ENCODE assay signal across 18 mouse cellular contexts in genomic region chr15:77054611-77055175, GRCm38 (mm10). TPM values are rescaled to one million over a fixed set of nuclear protein-coding genes. Genes with fewer than 3 reads are reported as not detected.
DNase-seq lines count a peak whose midpoint lies in the region; ATAC-seq and TF ChIP-seq lines count a peak whose summit lies in the region.
"Had no signal": no experiment of that assay in that cellular context is flagged by ENCODE, and none has a peak within 500 bp of the region (broad histone marks: within the 10 kb centered on the region; RNA-seq: fewer than 3 reads in every experiment).

No protein-coding gene starts in this region.

- TF ChIP-seq POLR2A in kidney, adult 2 months (IDR thresholded peaks at IDR 0.05; ENCODE audit: low read depth, low read length): no peak

- no peak overlapping the region for H3K4me3 ChIP-seq in forebrain, embryonic 14.5 days (ENCODE audit: low read depth, low read length)
- no peak overlapping the region for H3K4me3 ChIP-seq in forebrain, embryonic 13.5 days
- no peak overlapping the region for H3K4me3 ChIP-seq in kidney, adult 2 months (ENCODE audit: insufficient read depth, low read depth, low read length)
- H3K4me3 ChIP-seq in intestine, embryonic 15.5 days (replicated peaks): no peak overlapping the region
- H3K4me3 ChIP-seq: erythroblast, embryonic 14.5 days; limb, embryonic 12.5 days; neural tube, embryonic 12.5 days had no signal

- H3K4me1 ChIP-seq in forebrain, embryonic 14.5 days (ENCODE audit: control insufficient read depth, insufficient read depth, low read length): peaks cover 7% of the 10 kb centered on the region
- H3K4me1 ChIP-seq in forebrain, embryonic 13.5 days: peaks cover 23% of the 10 kb centered on the region
- no peaks in the 10 kb centered on the region for H3K4me1 ChIP-seq in kidney, adult 2 months (ENCODE audit: control insufficient read depth, insufficient read depth, low read length)
- peaks cover 22% of the 10 kb centered on the region for H3K4me1 ChIP-seq in intestine, embryonic 15.5 days (replicated peaks)

- no peaks in the 10 kb centered on the region for H3K27me3 ChIP-seq in forebrain, embryonic 14.5 days (replicated peaks; ENCODE audit: control insufficient read depth, insufficient read depth, low read length)
- no peaks in the 10 kb centered on the region for H3K27me3 ChIP-seq in forebrain, embryonic 13.5 days
- no peaks in the 10 kb centered on the region for H3K27me3 ChIP-seq in kidney, adult 2 months (replicated peaks; ENCODE audit: control insufficient read depth, insufficient read depth, low read length)
- H3K27me3 ChIP-seq in intestine, embryonic 15.5 days (replicated peaks): no peaks in the 10 kb centered on the region
- H3K27me3 ChIP-seq: limb, embryonic 12.5 days; neural tube, embryonic 12.5 days had no signal

- no peak overlapping the region for H3K4me2 ChIP-seq in forebrain, embryonic 14.5 days (ENCODE audit: low read length)
- H3K4me2 ChIP-seq in forebrain, embryonic 13.5 days: no peak overlapping the region
- H3K4me2 ChIP-seq in intestine, embryonic 15.5 days (replicated peaks): no peak overlapping the region
- H3K4me2 ChIP-seq: limb, embryonic 12.5 days; neural tube, embryonic 12.5 days had no signal

- 35% methylated on average over 5 of the region's 5 CpGs for WGBS in forebrain, embryonic 14.5 days
- WGBS in forebrain, embryonic 13.5 days: 54% methylated on average over 5 of the region's 5 CpGs
- WGBS in kidney, adult 2 months: 74% methylated on average over 5 of the region's 5 CpGs
- 66% methylated on average over 5 of the region's 5 CpGs for WGBS in intestine, embryonic 15.5 days

- ATAC-seq in forebrain, embryonic 14.5 days: no peak
- ATAC-seq in forebrain, embryonic 13.5 days: no peak
- peak; percentile 61 for ATAC-seq in intestine, embryonic 15.5 days
- no peak for ATAC-seq in megakaryocyte progenitor cell, adult 5-6 weeks (replicated peaks; ENCODE audit: poor library complexity)

- no peak for TF ChIP-seq CTCF in kidney, adult 2 months (conservative IDR thresholded peaks at IDR 0.05; ENCODE audit: insufficient read depth, insufficient read length, low read depth, low read length)

- no peaks in the 10 kb centered on the region for H3K9me3 ChIP-seq in forebrain, embryonic 14.5 days (replicated peaks; ENCODE audit: control insufficient read depth, low read length)
- no peaks in the 10 kb centered on the region; the same call in 1 of the 2 replicates for H3K9me3 ChIP-seq in forebrain, embryonic 13.5 days (replicated peaks)
- H3K9me3 ChIP-seq in intestine, embryonic 15.5 days: no peaks in the 10 kb centered on the region
- H3K9me3 ChIP-seq: neural tube, embryonic 12.5 days had no signal

- H3K9ac ChIP-seq in forebrain, embryonic 14.5 days (ENCODE audit: low read length): no peak overlapping the region
- H3K9ac ChIP-seq in forebrain, embryonic 13.5 days: no peak overlapping the region
- no peak overlapping the region for H3K9ac ChIP-seq in intestine, embryonic 15.5 days
- H3K9ac ChIP-seq: limb, embryonic 12.5 days; liver, embryonic 14.5 days; neural tube, embryonic 12.5 days had no signal

- no peak overlapping the region for H3K27ac ChIP-seq in forebrain, embryonic 14.5 days (ENCODE audit: low read depth, low read length)
- no peak overlapping the region for H3K27ac ChIP-seq in forebrain, embryonic 13.5 days
- H3K27ac ChIP-seq in kidney, adult 2 months (ENCODE audit: insufficient read depth, low read depth, low read length): no peak overlapping the region
- H3K27ac ChIP-seq in intestine, embryonic 15.5 days: peak overlapping the region; percentile 24
- H3K27ac ChIP-seq: limb, embryonic 12.5 days; liver, embryonic 14.5 days; neural tube, embryonic 12.5 days had no signal

- DNase-seq in forebrain, embryonic 14.5 days (ENCODE audit: low spot score): peak; percentile 35
- peak; percentile 14 for DNase-seq in kidney, adult 2 months
- no peak for DNase-seq in kidney, postnatal 4 days
- peak; percentile 67 for DNase-seq in Muller cell, postnatal 12 days (ENCODE audit: inconsistent ontology term)
- DNase-seq in layer of hippocampus, adult 11-12 months (ENCODE audit: low spot score): no peak
- DNase-seq: cerebellum, adult 8-10 months; heart, postnatal 4 days; kidney, postnatal 10 days; lung, postnatal 14 days; thymus, adult 2 months had no signal

- no peaks in the 10 kb centered on the region for H3K36me3 ChIP-seq in forebrain, embryonic 14.5 days (ENCODE audit: control insufficient read depth, insufficient read depth, low read length)
- H3K36me3 ChIP-seq in forebrain, embryonic 13.5 days (ENCODE audit: poor library complexity, severe bottlenecking): no peaks in the 10 kb centered on the region
- no peaks in the 10 kb centered on the region for H3K36me3 ChIP-seq in kidney, adult 2 months (ENCODE audit: control insufficient read depth, insufficient read depth, low read length)
- no peaks in the 10 kb centered on the region for H3K36me3 ChIP-seq in intestine, embryonic 15.5 days
- H3K36me3 ChIP-seq: limb, embryonic 12.5 days; neural tube, embryonic 12.5 days had no signal

RNA-seq across cellular contexts. Expression of gene Mb, which starts 4.2 kb away (rescaled TPM):
- 0.40 TPM in 1 of 2 replicates, not detected in the other for polyA plus RNA-seq in forebrain, embryonic 14.5 days (2014; fragmentation: Nextera tagmentation; extraction: Ambion mirVana)
- 0.33 TPM in 1 of 2 replicates, not detected in the other for polyA plus RNA-seq in forebrain, embryonic 13.5 days (2015; fragmentation: Nextera tagmentation; extraction: Ambion mirVana)
- polyA plus RNA-seq in kidney, adult 2 months (2012; rRNA removed): 1.6 and 123 TPM in 2 replicates
- polyA plus RNA-seq in intestine, embryonic 15.5 days (2015; fragmentation: Nextera tagmentation; extraction: Ambion mirVana): 0.24 and 0.44 TPM in 2 replicates
- total RNA-seq in megakaryocyte progenitor cell, adult 5-6 weeks (2015): not detected in 2 replicates
- not detected in 2 replicates for total RNA-seq in megakaryocyte progenitor cell, adult 5-6 weeks (2017)
- polyA plus RNA-seq: erythroblast, embryonic 14.5 days had no signal

RNA-seq across cellular contexts. Expression of gene Apol6, which starts 10.2 kb away (rescaled TPM):
- not detected in 2 replicates for polyA plus RNA-seq in forebrain, embryonic 14.5 days (2014; fragmentation: Nextera tagmentation; extraction: Ambion mirVana)
- polyA plus RNA-seq in forebrain, embryonic 13.5 days (2015; fragmentation: Nextera tagmentation; extraction: Ambion mirVana): not detected in 2 replicates
- 4.8 and 6.4 TPM in 2 replicates for polyA plus RNA-seq in kidney, adult 2 months (2012; rRNA removed)
- polyA plus RNA-seq in intestine, embryonic 15.5 days (2015; fragmentation: Nextera tagmentation; extraction: Ambion mirVana): 0.63 and 0.69 TPM in 2 replicates
- total RNA-seq in megakaryocyte progenitor cell, adult 5-6 weeks (2015): not detected in 2 replicates
- total RNA-seq in megakaryocyte progenitor cell, adult 5-6 weeks (2017): not detected in 2 replicates
- total RNA-seq: layer of hippocampus, postnatal 25 days had no signal
- polyA plus RNA-seq: limb, embryonic 12.5 days; neural tube, embryonic 12.5 days had no signal

Comparison
In these comparisons a context has a peak if more than half of its experiments do, and no peak if none do; other contexts are left out.
1. DNase-seq: peak in forebrain, embryonic 14.5 days (single experiment), kidney, adult 2 months (single experiment) and Muller cell, postnatal 12 days (single experiment); none in kidney, postnatal 4 days (0 of 2) and layer of hippocampus, adult 11-12 months (single experiment).